Mouse (Mus musculus): ENCODE measurements around the gene Szrd1.

DNA sequence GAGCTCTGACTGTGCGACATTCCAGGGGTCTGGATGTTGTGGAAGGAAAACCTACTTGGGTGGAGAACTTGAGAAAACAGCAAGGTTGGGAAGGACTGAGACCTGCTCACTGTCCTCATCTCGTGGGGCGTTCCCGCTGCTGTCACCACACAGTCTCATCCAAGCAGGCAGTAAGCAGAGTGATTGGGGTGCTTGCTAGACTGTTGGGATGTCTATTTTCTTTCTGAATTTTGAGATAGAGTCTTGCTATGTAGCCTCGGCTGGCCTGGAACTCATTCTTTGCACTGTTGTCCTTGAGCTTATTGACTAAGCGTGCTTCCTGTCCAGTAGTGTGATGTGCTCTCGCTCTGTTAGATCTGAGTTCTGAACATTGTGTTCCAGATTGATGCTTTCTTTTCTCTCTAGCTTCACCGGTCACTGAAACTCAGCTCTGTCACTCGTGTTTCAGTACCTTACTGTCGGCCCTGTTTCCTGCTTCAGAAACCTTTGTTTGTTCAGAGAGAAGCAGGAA is 36.8 kb upstream of the Szrd1 start:
- no peak for TF ChIP-seq CTCF (conservative IDR thresholded peaks at IDR 0.05; ENCODE audit: low read length)
- TF ChIP-seq NANOG (IDR thresholded peaks at IDR 0.05; ENCODE audit: borderline replicate concordance, low read length), result no peak
- TF ChIP-seq POU5F1 (IDR thresholded peaks at IDR 0.05; ENCODE audit: borderline replicate concordance, low read length), result no peak

All from E14TG2a.4 (cell line).